Mouse (Mus musculus) heart, adult 2 months (tissue): ENCODE results near the gene Prss33. TPM values are rescaled to one million over a fixed set of nuclear protein-coding genes. Genes with fewer than 3 reads are reported as not detected.

ENCODE experiments used
- DNase-seq, 2 experiments: peaks; one replicate each; pipeline ENCODE4 v3.0.0; 2021
- H3K27ac ChIP-seq: fragments of 200-600 bp; 2 replicates; pipeline ENCODE4 v1.8.1; 2022
- H3K27me3 ChIP-seq: fragments of 200-500 bp; 2 replicates; pipeline ENCODE4 v1.6.1; 2012; ENCODE audit warnings: mild to moderate bottlenecking, low read length, inconsistent platforms, mixed read lengths; ENCODE audit not compliant: control insufficient read depth, insufficient read depth
- H3K36me3 ChIP-seq: fragments of 200-500 bp; 2 replicates; pipeline ENCODE4 v1.6.1; 2012; ENCODE audit warnings: low read length, inconsistent platforms; ENCODE audit not compliant: control insufficient read depth, insufficient read depth
- H3K4me1 ChIP-seq: fragments of 200-500 bp; 2 replicates; pipeline ENCODE4 v1.6.1; 2011; ENCODE audit warnings: low read length; ENCODE audit not compliant: control insufficient read depth, insufficient read depth
- H3K4me3 ChIP-seq: fragments of 200-600 bp; 2 replicates; pipeline ENCODE4 v1.8.1; 2022
- H3K79me2 ChIP-seq: fragments of 200-500 bp; replicated peaks from 2 replicates; pipeline ENCODE4 v1.6.1; 2012; ENCODE audit warnings: mild to moderate bottlenecking, inconsistent platforms, low read length, moderate library complexity, mixed read lengths; ENCODE audit not compliant: control insufficient read depth, insufficient read depth
- H3K9ac ChIP-seq: fragments of 200-500 bp; 2 replicates; pipeline ENCODE4 v1.6.1; 2012; ENCODE audit warnings: low read depth, mild to moderate bottlenecking, control low read depth, inconsistent platforms, low read length, mixed read lengths
- CTCF ChIP-seq: fragments of 200-600 bp; IDR thresholded peaks from 2 replicates; pipeline ENCODE4 v1.8.1; 2022; ENCODE audit warnings: antibody characterized with exemption, mild to moderate bottlenecking, moderate library complexity
- EP300 ChIP-seq: fragments of 200-500 bp; IDR thresholded peaks from 2 replicates; pipeline ENCODE4 v1.6.1; 2011; ENCODE audit warnings: low read depth, low read length, control low read depth; ENCODE audit not compliant: insufficient read depth
- POLR2A ChIP-seq: fragments of 200-500 bp; IDR thresholded peaks from 2 replicates; pipeline ENCODE4 v1.6.1; 2011; ENCODE audit warnings: mild to moderate bottlenecking, low read depth, low read length, control low read depth; ENCODE audit not compliant: insufficient read depth
- WGBS: fragments of 180-500 bp; shearing (Covaris S2); methylation state at CpG from one replicate; pipeline ENCODE4 v1.1.7; 2018; 5-methylcytosine and 5-hydroxymethylcytosine counted together
- intact Hi-C: fragments of 180-260 bp; cut with DNase I; formaldehyde crosslinking; loops from one replicate; pipeline ENCODE4 v1.15.1; 2025
- polyA plus RNA-seq: library from polyadenylated mRNA; depleted of rRNA; stranded (reverse); fragments of >200 nt; gene quantifications from 2 replicates; pipeline ENCODE4 v1.2.3, GENCODE M21; 2012
- total RNA-seq, 2 experiments: library from RNA; stranded (reverse); gene quantifications; 2 replicates each; pipeline ENCODE4 v1.2.3; 2021

The Prss33 gene
- total and polyA plus RNA-seq, 3 experiments: not detected

GRCm38 (mm10) chr17:23806867-23807266 is 29.0 kb downstream of the Prss33 start:
- Histone ChIP-seq H3K9ac (peak overlapping the region; percentile 51), H3K27me3 (no peaks in the 10 kb centered on the region), H3K4me3 (0 out of 2 replicates have a peak overlapping the region, but pooled peaks have one; percentile 5), H3K36me3 (peaks cover 50% of the 10 kb centered on the region), H3K79me2 (peaks cover 3% of the 10 kb centered on the region; the same call in 1 of the 2 replicates), H3K4me1 (peaks cover 9% of the 10 kb centered on the region), H3K27ac (no peak overlapping the region)
- peak; percentile 53 to 67 for DNase-seq
- intact Hi-C loops: loop anchor here (2.0 kb wide), 2 partner anchors 36 to 58 kb away; partner anchors contain the start of gene Flywch1
- 22% methylated on average over 25 of the region's 25 CpGs for WGBS
- TF ChIP-seq CTCF (peak; percentile 73), POLR2A (no peak)

DNA sequence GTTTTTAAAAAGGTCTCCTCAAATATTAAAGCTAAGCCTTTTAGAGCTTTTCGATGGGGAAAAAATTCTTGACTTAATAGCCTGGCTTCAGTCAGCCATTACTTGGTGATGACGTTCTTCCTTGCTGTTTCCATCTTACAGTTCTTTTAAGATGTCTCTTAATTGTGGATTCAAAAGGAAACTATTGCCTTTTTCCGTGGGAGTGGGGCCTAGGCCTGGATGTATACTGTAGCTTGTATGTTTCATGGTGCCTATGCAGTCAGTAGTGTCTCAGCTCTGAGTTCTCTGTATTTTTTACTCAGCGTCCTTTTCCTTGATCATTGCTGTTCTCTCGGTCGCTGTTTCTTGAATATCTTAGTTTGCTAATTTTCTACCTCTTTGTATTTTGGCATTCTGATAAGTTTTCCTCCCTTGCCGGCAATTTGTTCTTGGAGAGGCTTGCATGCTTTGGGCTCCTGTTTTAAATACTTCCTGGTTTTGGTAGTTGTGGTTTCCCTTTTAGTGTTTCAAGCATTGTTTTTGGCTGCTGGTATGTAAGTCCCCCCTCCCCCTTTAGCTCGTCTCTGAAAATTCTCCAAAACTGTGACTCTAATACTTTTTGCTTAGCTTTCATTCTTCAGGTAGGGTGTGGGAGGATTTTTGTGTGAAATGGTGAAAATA is 31.3 kb downstream of the Prss33 start:
- peak overlapping the region; percentile 86 for H3K4me3 ChIP-seq
- no peak for DNase-seq

DNA sequence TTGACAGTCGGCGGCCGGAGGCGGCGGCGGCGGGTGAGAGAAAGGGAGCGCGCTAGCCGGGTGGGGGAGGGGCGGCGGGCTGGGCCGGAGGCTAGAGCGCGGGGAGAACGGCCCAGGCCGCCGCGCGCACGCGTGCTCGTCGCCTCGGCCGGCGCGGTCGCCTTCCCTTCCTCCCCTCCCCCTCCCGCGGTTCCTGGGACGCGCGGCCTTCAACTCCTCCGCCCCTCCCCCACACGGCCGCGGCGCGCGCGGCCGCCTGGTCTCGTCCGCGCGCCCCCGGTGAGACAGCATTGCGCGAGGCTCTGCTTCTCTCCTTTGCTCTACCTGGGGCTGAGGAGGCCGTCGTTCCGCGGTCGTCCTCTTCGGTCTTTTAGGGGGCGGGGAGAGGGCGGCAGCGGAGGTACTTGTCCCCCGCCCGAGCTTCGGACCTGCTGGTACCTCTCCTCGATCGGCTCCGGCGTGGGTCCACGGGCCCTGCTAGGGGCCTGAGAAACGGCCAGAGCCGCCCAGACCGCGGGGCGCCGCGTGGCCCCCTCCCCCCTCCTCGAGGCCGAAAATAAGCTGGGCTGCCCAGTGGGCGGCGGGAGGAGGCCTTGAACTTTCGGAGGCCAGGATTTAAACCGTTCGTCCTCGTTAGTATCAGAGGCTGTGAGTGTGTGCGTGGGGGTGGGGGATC is 32.4 kb downstream of the Prss33 start:
- peaks cover 3% of the 10 kb centered on the region; the same call in 1 of the 2 replicates for H3K79me2 ChIP-seq
- TF ChIP-seq POLR2A (no peak), CTCF (no peak), EP300 (no peak)
- WGBS: under 1% methylated on average over 68 of the region's 83 CpGs

More for the DNA sequence above, 31.3 kb downstream of the Prss33 start:
- intact Hi-C loops: no loop called here
- H3K9ac ChIP-seq: peak overlapping the region; percentile 34
- WGBS: under 1% methylated on average over 8 of the region's 8 CpGs
- peaks cover 3% of the 10 kb centered on the region; the same call in 1 of the 2 replicates for H3K79me2 ChIP-seq
- H3K4me1 ChIP-seq: peaks cover 9% of the 10 kb centered on the region
- peaks cover 35% of the 10 kb centered on the region for H3K36me3 ChIP-seq
- no peaks in the 10 kb centered on the region for H3K27me3 ChIP-seq
- H3K27ac ChIP-seq: peak overlapping the region; percentile 90; the same call in 1 of the 2 replicates
- TF ChIP-seq CTCF (no peak), EP300 (no peak), POLR2A (no peak)

DNA sequence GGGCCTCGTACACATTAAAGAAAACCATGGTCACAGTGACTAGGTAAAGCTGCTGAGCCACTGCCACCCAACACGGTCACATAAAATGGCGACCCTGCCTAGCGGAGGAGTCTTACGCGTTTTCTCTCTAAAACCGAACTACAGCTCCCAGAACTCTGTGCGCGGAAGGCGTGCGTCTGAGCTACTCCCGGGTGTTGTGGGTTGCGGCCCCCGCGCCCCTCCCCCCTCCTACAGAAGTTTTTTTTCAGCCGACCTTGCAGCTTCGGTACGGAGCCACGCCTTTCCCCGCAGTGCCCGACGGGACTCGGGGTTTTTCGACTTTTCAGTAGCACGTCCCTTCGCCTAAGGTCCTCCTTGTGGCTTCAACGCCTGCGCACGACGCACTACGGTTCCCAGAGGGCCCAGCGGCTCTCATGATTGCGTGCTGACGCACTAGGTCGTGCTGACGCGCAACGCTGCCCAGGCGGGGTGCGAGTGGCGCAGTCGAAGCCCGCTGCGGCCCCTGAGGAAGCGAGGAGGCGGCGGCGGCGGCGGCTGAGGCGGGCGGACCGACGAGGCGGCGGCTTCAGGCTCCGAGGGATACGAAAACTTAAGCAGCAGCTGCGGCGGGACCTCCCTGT is 33.0 kb downstream of the Prss33 start:
- peak; percentile 95 to 99 for DNase-seq

More for the DNA sequence above, 32.4 kb downstream of the Prss33 start:
- DNase-seq: peak in 1 of 2 experiments; percentile 54
- Histone ChIP-seq H3K4me3 (peak overlapping the region; percentile 86), H3K27me3 (no peaks in the 10 kb centered on the region), H3K27ac (peak overlapping the region; percentile 90), H3K4me1 (peaks cover 9% of the 10 kb centered on the region), H3K9ac (peak overlapping the region; percentile 88), H3K36me3 (peaks cover 25% of the 10 kb centered on the region)
- intact Hi-C loops: no loop called here

GRCm38 (mm10) chr17:23801627-23802026 is 34.2 kb downstream of the Prss33 start:
- no peaks in the 10 kb centered on the region for H3K27me3 ChIP-seq
- peaks cover 7% of the 10 kb centered on the region; the same call in 1 of the 2 replicates for H3K4me1 ChIP-seq
- no peak overlapping the region for H3K9ac ChIP-seq
- no peak for TF ChIP-seq POLR2A
- TF ChIP-seq CTCF: no peak
- no peak for TF ChIP-seq EP300
- H3K4me3 ChIP-seq: no peak overlapping the region
- no peak overlapping the region for H3K27ac ChIP-seq
- intact Hi-C loops: loop anchor here (1.0 to 2.0 kb wide), 2 partner anchors 28 to 131 kb away; partner anchors contain the start of gene Elob
- peaks cover 14% of the 10 kb centered on the region for H3K36me3 ChIP-seq
- peaks cover 3% of the 10 kb centered on the region; the same call in 1 of the 2 replicates for H3K79me2 ChIP-seq
- 97% methylated on average over 10 of the region's 10 CpGs for WGBS
- DNase-seq: no peak

More for the DNA sequence above, 33.0 kb downstream of the Prss33 start:
- H3K36me3 ChIP-seq: peaks cover 21% of the 10 kb centered on the region
- peak overlapping the region; percentile 86 for H3K4me3 ChIP-seq
- intact Hi-C loops: loop anchor here (1.0 kb wide), 1 partner anchor 26 kb away; the partner anchor contains the start of gene Elob
- H3K4me1 ChIP-seq: peaks cover 9% of the 10 kb centered on the region
- peaks cover 3% of the 10 kb centered on the region; the same call in 1 of the 2 replicates for H3K79me2 ChIP-seq
- no peaks in the 10 kb centered on the region for H3K27me3 ChIP-seq
- H3K9ac ChIP-seq: peak overlapping the region; percentile 88
- under 1% methylated on average over 60 of the region's 60 CpGs for WGBS
- TF ChIP-seq POLR2A: peak; percentile 90
- no peak for TF ChIP-seq CTCF
- peak; percentile 84 for TF ChIP-seq EP300
- H3K27ac ChIP-seq: peak overlapping the region; percentile 90
